Mouse (Mus musculus): ENCODE data around the gene Atp13a4. TPM values are rescaled to one million over a fixed set of nuclear protein-coding genes. Genes with fewer than 3 reads are reported as not detected.

Atp13a4 gene
- total RNA-seq, 1 experiment, result 1.1 TPM

GRCm38 (mm10) chr16:29378458-29378857 is 166.2 kb downstream of the Atp13a4 start, which contains the start of gene Atp13a5:
Gene Atp13a5, minus strand, starts transcription at chr16:29378732.
- Histone ChIP-seq H3K9me3 (ENCODE audit: control insufficient read depth, insufficient read depth, low read depth, low read length) (no peaks in the 10 kb centered on the region), H3K27ac (ENCODE audit: insufficient read depth, low read depth, low read length, poor library complexity, severe bottlenecking) (no peak within 1 kb of the TSS), H3K9ac (ENCODE audit: insufficient read depth, low read depth, low read length, poor library complexity, severe bottlenecking) (no peak within 1 kb of the TSS), H3K36me3 (ENCODE audit: control insufficient read depth, insufficient read depth, low read length, poor library complexity, severe bottlenecking) (no peaks in the 10 kb centered on the region), H3K4me3 (ENCODE audit: insufficient read depth in 1 of 2, low read depth in 1 of 2, low read length in 2 of 2, poor library complexity in 1 of 2, severe bottlenecking in 1 of 2) (no peak within 1 kb of the TSS), H3K4me1 (ENCODE audit: control insufficient read depth in 2 of 2, insufficient read depth in 2 of 2, low read length in 2 of 2, poor library complexity in 1 of 2) (no peaks in the 10 kb centered on the region)
- DNase-seq (ENCODE audit: low read depth, low spot score), result no peak
- no peak for TF ChIP-seq ZNF384 (IDR thresholded peaks at IDR 0.05; ENCODE audit: low read depth, low read length)
- no peak for TF ChIP-seq HCFC1 (IDR thresholded peaks at IDR 0.05; ENCODE audit: borderline replicate concordance, insufficient read depth, low read length)
- no peak for TF ChIP-seq CHD2 (IDR thresholded peaks at IDR 0.05; ENCODE audit: low read depth, low read length)
- TF ChIP-seq ZC3H11A (IDR thresholded peaks at IDR 0.05; ENCODE audit: borderline replicate concordance, low read depth, low read length), result no peak
- TF ChIP-seq MAFK (IDR thresholded peaks at IDR 0.05; ENCODE audit: insufficient read depth, low read depth, low read length), result no peak
- in situ Hi-C loops (cut with MboI; ENCODE audit: low sequenced_read_pairs in 2 of 2, unreplicated experiment in 2 of 2), result no loop called here

GRCm38 (mm10) chr16:29374636-29375035 is 170.0 kb downstream of the Atp13a4 start:
- TF ChIP-seq CHD2 (IDR thresholded peaks at IDR 0.05; ENCODE audit: low read depth, low read length), result no peak
- no peak for TF ChIP-seq ZNF384 (IDR thresholded peaks at IDR 0.05; ENCODE audit: low read depth, low read length)
- TF ChIP-seq MAFK (IDR thresholded peaks at IDR 0.05; ENCODE audit: insufficient read depth, low read depth, low read length), result no peak
- no peak for TF ChIP-seq ZC3H11A (IDR thresholded peaks at IDR 0.05; ENCODE audit: borderline replicate concordance, low read depth, low read length)
- no peak for TF ChIP-seq HCFC1 (IDR thresholded peaks at IDR 0.05; ENCODE audit: borderline replicate concordance, insufficient read depth, low read length)
- Histone ChIP-seq H3K9me3 (ENCODE audit: control insufficient read depth, insufficient read depth, low read depth, low read length) (no peaks in the 10 kb centered on the region), H3K4me1 (ENCODE audit: control insufficient read depth in 2 of 2, insufficient read depth in 2 of 2, low read length in 2 of 2, poor library complexity in 1 of 2) (no peaks in the 10 kb centered on the region), H3K27ac (ENCODE audit: insufficient read depth, low read depth, low read length, poor library complexity, severe bottlenecking) (no peak overlapping the region), H3K9ac (ENCODE audit: insufficient read depth, low read depth, low read length, poor library complexity, severe bottlenecking) (no peak overlapping the region), H3K36me3 (ENCODE audit: control insufficient read depth, insufficient read depth, low read length, poor library complexity, severe bottlenecking) (no peaks in the 10 kb centered on the region), H3K4me3 (ENCODE audit: insufficient read depth in 1 of 2, low read depth in 1 of 2, low read length in 2 of 2, poor library complexity in 1 of 2, severe bottlenecking in 1 of 2) (no peak overlapping the region)
- no peak for DNase-seq (ENCODE audit: low read depth, low spot score)
- in situ Hi-C loops (cut with MboI; ENCODE audit: low sequenced_read_pairs in 2 of 2, unreplicated experiment in 2 of 2), result no loop called here

Other genes starting within 250 kb of the Atp13a4 start
- gene Atp13a5, start 166.1 kb downstream of the Atp13a4 start, total RNA-seq (2012; rRNA removed), result not detected in 2 replicates
- 55.3 and 56.8 TPM in 2 replicates for gene Opa1, start 34.5 kb upstream of the Atp13a4 start, total RNA-seq (2012; rRNA removed)

Data from ES-E14 (cell line).